8 mouse cellular contexts compared by ENCODE assay signal in genomic region chr2:158324531-158325190, GRCm38 (mm10). TPM values are rescaled to one million over a fixed set of nuclear protein-coding genes. Genes with fewer than 3 reads are reported as not detected.
DNase-seq lines count a peak whose midpoint lies in the region; ATAC-seq lines count a peak whose summit lies in the region.

No protein-coding gene starts in this region.

- 58% methylated on average over 10 of the region's 10 CpGs for WGBS in heart, embryonic 14.5 days
- WGBS in forebrain, embryonic 10.5 days, result 61% methylated on average over 10 of the region's 10 CpGs

- intact Hi-C loops in heart, postnatal 25 days (cut with DNase I), result no loop called here

- no peak overlapping the region for H3K4me2 ChIP-seq in heart, embryonic 14.5 days (ENCODE audit: low read length)

- H3K27me3 ChIP-seq in heart, embryonic 14.5 days (ENCODE audit: control insufficient read depth, insufficient read depth, low read length), result no peaks in the 10 kb centered on the region
- H3K27me3 ChIP-seq in forebrain, embryonic 10.5 days (ENCODE audit: poor library complexity, severe bottlenecking), result no peaks in the 10 kb centered on the region

- H3K36me3 ChIP-seq in heart, embryonic 14.5 days (ENCODE audit: control insufficient read depth, insufficient read depth, low read length), result no peaks in the 10 kb centered on the region
- H3K36me3 ChIP-seq in forebrain, embryonic 10.5 days (replicated peaks), result no peaks in the 10 kb centered on the region

- no peaks in the 10 kb centered on the region for H3K9me3 ChIP-seq in heart, embryonic 14.5 days (ENCODE audit: control insufficient read depth, low read length)
- H3K9me3 ChIP-seq in forebrain, embryonic 10.5 days, result no peaks in the 10 kb centered on the region

- no peak for DNase-seq in heart, postnatal 25 days (ENCODE audit: low spot score)
- DNase-seq in NIH3T3 (ENCODE audit: low read depth), result peak; percentile 8
- DNase-seq in forebrain, embryonic 10.5 days (ENCODE audit: extremely low spot score, low spot score), result no peak
- peak; percentile 47 for DNase-seq in kidney, postnatal 14 days
- no peak for DNase-seq in layer of hippocampus, adult 9-10 months (ENCODE audit: low spot score)

- H3K4me1 ChIP-seq in heart, embryonic 14.5 days (ENCODE audit: control insufficient read depth in 2 of 2, insufficient read depth in 2 of 2, low read length in 2 of 2), result no peaks in the 10 kb centered on the region; a peak in 1 of 4 replicates
- H3K4me1 ChIP-seq in forebrain, embryonic 10.5 days, result peaks cover 9% of the 10 kb centered on the region

- no peak overlapping the region for H3K4me3 ChIP-seq in heart, embryonic 14.5 days (ENCODE audit: control insufficient read depth in 1 of 2, insufficient read depth in 1 of 2, low read depth in 1 of 2, low read length in 2 of 2)
- no peak overlapping the region for H3K4me3 ChIP-seq in forebrain, embryonic 10.5 days

- H3K27ac ChIP-seq in heart, embryonic 14.5 days (replicated peaks in 1 of 2; ENCODE audit: control insufficient read depth in 1 of 2, insufficient read depth in 1 of 2, low read depth in 2 of 2, low read length in 2 of 2), result no peak overlapping the region
- 0 out of 2 replicates have a peak overlapping the region, but pooled peaks have one; percentile 40 for H3K27ac ChIP-seq in forebrain, embryonic 10.5 days

- H3K9ac ChIP-seq in heart, embryonic 14.5 days (ENCODE audit: low read length), result no peak overlapping the region

- peak; percentile 66; the same call in 1 of the 2 replicates for ATAC-seq in heart, embryonic 14.5 days (ENCODE audit: insufficient number of reproducible peaks, insufficient read depth, low FRiP score, low read depth)
- ATAC-seq in megakaryocyte progenitor cell, adult 5-6 weeks (replicated peaks; ENCODE audit: poor library complexity), result no peak
- no peak for ATAC-seq in erythroid progenitor cell, adult 5-6 weeks (replicated peaks; ENCODE audit: low FRiP score, poor library complexity, severe bottlenecking)

RNA-seq across cellular contexts. Expression of gene Lbp, which starts 18.4 kb away (rescaled TPM):
- polyA plus RNA-seq in heart, embryonic 14.5 days (2014; fragmentation: Nextera tagmentation; extraction: Ambion mirVana), result 18.0 and 19.6 TPM in 2 replicates
- 1 to 10 TPM; 5.4 to 6.4 TPM for total RNA-seq in heart, postnatal 25 days (2021)
- 1.9 and 2.0 TPM in 2 replicates for polyA plus RNA-seq in forebrain, embryonic 10.5 days (2016; fragmentation: Nextera tagmentation; extraction: Ambion mirVana)
- 71.3 and 89.1 TPM in 2 replicates for total RNA-seq in megakaryocyte progenitor cell, adult 5-6 weeks (2015)
- total RNA-seq in megakaryocyte progenitor cell, adult 5-6 weeks (2017), result 212 and 229 TPM in 2 replicates
- 7.1 and 9.0 TPM in 2 replicates for total RNA-seq in erythroid progenitor cell, adult 5-6 weeks (2015; ENCODE audit: low replicate concordance)
- total RNA-seq in erythroid progenitor cell, adult 5-6 weeks (2017; ENCODE audit: low replicate concordance), result 6.4 and 40.7 TPM in 2 replicates

RNA-seq across cellular contexts. Expression of gene Snhg11, which starts 50.8 kb away (rescaled TPM):
- 0.23 and 0.45 TPM in 2 replicates for polyA plus RNA-seq in heart, embryonic 14.5 days (2014; fragmentation: Nextera tagmentation; extraction: Ambion mirVana)
- total RNA-seq in heart, postnatal 25 days (2021), result under 1 TPM in 1 of 2 experiments, not detected in 1; 0.31 TPM
- 16.2 and 17.9 TPM in 2 replicates for polyA plus RNA-seq in forebrain, embryonic 10.5 days (2016; fragmentation: Nextera tagmentation; extraction: Ambion mirVana)
- total RNA-seq in megakaryocyte progenitor cell, adult 5-6 weeks (2015), result 0.17 and 0.24 TPM in 2 replicates
- total RNA-seq in megakaryocyte progenitor cell, adult 5-6 weeks (2017), result 0.03 and 0.17 TPM in 2 replicates
- not detected in 2 replicates for total RNA-seq in erythroid progenitor cell, adult 5-6 weeks (2015; ENCODE audit: low replicate concordance)
- not detected in 2 replicates for total RNA-seq in erythroid progenitor cell, adult 5-6 weeks (2017; ENCODE audit: low replicate concordance)

Comparison
In these comparisons a context has a peak if more than half of its experiments do, and no peak if none do; other contexts are left out.
1. DNase-seq: peak in NIH3T3 (single experiment) and kidney, postnatal 14 days (single experiment); none in heart, postnatal 25 days (single experiment), forebrain, embryonic 10.5 days (single experiment) and layer of hippocampus, adult 9-10 months (single experiment).